Mouse (Mus musculus): Measurements from ENCODE around the gene 1700025F22Rik.
"Not testable (repeated sequence)": the region's sequence is repeated elsewhere in the genome, so short reads cannot be mapped to it uniquely, and the experiment has no call there.

The 1700025F22Rik gene

GRCm38 (mm10) chr19:11165172-11165571 is at the start of gene 1700025F22Rik:
Gene 1700025F22Rik, minus strand, starts transcription at chr19:11165320.
- no peak for DNase-seq (ENCODE audit: low read depth)

- no peak for DNase-seq (ENCODE audit: low read depth)
Measured at GRCm38 (mm10) chr19:11196546-11196945, 31.4 kb upstream of the 1700025F22Rik start, which contains the start of gene Ms4a13. Gene Ms4a13, minus strand, starts transcription at chr19:11196737.

GRCm38 (mm10) chr19:11192552-11192951 is 27.4 kb upstream of the 1700025F22Rik start:
- no peak for DNase-seq (ENCODE audit: low read depth)

DNA sequence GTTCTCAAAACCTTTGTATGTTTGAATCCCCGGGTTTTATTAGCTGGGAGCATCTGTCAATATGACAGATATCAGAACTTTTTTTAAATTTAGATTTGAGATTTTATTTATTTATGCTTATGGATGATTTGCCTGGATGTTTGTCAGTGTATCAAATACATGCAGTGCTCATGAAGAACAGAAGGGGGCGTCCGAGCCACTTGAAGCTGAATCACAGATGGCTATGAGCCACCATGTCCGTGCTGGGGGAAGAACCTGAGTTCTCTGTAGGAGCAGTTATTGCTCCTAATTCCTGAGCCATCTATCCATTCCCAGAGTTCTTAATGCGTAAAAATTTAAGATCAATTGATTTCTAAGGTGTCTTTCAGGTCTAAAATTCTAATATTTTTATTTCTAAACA is 19.0 kb upstream of the 1700025F22Rik start:
- no peak for DNase-seq (ENCODE audit: low read depth)

GRCm38 (mm10) chr19:11177464-11177863 is 12.3 kb upstream of the 1700025F22Rik start:
- DNase-seq (ENCODE audit: low read depth): no peak

GRCm38 (mm10) chr19:11157890-11158289 is 7.2 kb downstream of the 1700025F22Rik start:
- not testable (repeated sequence) for DNase-seq (ENCODE audit: low read depth)

DNA sequence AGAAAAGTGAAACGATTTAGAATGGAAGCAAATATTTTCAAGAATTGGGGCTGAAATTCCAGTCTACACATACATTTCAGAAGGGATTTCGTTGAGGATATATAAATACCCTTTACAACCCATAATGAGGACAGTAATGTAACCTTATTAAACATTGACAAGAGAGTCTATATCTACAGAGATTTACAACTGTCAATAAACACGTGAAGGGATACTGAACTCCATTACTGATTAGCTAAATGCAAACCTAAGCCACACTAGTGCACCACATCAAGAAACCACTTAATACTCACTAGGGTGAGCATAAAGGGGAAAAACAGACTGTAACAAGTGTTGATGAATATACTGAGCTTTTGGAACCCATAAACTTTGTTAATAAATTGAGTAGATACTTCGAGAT is 29.8 kb downstream of the 1700025F22Rik start:
- DNase-seq (ENCODE audit: low read depth): no peak

- DNase-seq (ENCODE audit: low read depth): no peak
Measured at GRCm38 (mm10) chr19:11134852-11135251, 30.3 kb downstream of the 1700025F22Rik start.

DNA sequence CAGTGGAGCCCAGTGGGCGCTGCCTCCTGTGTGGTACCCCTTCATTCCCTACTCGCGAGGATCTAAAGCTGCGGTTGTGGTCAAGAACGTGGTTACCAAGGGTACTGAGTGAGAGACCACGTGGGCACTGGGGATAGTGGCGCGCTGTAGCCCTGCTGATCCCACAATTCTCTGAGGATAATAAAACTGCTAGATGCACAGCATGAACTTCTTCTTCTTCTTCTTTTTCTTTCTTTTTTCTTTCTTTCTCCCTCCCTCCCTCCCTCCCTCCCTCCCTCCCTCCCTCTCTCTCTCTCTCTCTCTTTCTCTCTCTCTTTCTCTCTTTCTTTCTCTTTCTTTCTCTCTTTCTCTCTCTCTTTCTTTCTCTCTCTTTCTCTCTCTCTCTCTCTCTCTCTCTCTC is 34.3 kb downstream of the 1700025F22Rik start, which contains the start of gene 1700017D01Rik:
Gene 1700017D01Rik (minus strand): TSS at position 101 of the 400 bp plus-strand sequence.
- DNase-seq (ENCODE audit: low read depth): not testable (repeated sequence)

DNA sequence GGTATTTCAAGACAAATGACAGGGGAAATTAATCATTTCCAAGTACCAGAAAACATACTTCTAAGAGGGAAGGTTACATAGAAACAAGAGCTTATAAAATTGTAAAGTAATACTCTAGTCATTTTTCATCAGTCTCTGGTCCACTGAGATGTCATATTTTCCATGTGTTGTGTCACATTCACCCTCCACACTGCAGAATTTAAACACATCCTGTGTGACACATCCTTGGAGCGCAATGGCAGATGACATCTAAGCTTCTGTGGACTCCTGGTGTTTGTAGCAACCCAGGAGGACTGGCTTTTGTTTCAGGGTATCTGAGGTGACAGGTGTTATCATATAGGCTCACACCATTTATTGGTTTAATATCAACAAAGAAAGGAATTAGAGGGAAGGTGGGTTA is 35.4 kb downstream of the 1700025F22Rik start:
- no peak for DNase-seq (ENCODE audit: low read depth)

DNA sequence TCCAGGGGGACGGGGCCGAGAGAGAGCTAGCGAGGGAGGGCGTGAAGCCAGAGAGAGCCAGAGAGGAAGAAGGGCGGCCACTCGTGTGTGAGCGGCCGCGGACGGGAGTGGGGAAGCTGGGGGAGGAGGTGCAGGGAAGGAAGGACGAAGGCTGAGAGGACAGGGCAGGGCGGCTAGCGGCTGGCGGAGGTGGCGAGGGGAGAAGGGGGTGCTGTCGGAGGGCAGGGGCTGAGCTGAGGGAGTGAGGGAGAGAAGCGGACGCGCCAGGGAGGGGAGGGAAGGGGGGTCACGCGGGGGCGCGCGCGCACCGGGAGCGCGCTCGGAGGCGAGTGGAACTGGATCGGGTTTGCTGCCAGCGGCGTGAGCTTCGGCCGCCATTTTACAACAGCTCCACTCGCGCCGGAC is 44.1 kb downstream of the 1700025F22Rik start:
- DNase-seq (ENCODE audit: low read depth): not testable (repeated sequence)

- DNase-seq (ENCODE audit: low read depth): no peak
Measured at GRCm38 (mm10) chr19:11119338-11119737, 45.8 kb downstream of the 1700025F22Rik start.

- DNase-seq (ENCODE audit: low read depth): no peak
Measured at GRCm38 (mm10) chr19:11107746-11108145, 57.4 kb downstream of the 1700025F22Rik start.

GRCm38 (mm10) chr19:11101880-11102279 is 63.2 kb downstream of the 1700025F22Rik start:
- DNase-seq (ENCODE audit: low read depth): no peak

DNA sequence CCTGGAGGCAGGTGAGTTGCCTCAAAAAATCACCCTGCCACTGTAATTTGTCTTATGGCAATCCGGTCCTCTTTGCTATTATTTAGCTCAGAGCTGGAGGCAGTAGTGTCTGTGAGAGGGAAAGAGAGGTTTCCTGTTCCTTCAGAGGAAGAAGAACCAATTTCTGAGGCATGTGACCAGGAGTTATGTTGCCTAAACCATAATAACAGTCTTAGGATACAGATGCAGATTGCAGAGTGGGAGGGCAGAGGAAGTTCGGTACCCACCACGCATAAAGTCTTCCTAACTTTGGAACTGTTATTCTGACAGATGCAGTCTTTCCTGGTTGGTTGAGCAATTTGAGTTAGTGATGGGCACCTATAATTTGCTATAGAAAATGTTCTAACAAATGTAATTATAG is 66.7 kb downstream of the 1700025F22Rik start:
- DNase-seq (ENCODE audit: low read depth): no peak

- DNase-seq (ENCODE audit: low read depth): not testable (repeated sequence)
Measured at GRCm38 (mm10) chr19:11092131-11092530, 73.0 kb downstream of the 1700025F22Rik start.

All from fibroblast of lung, adult 2 months (primary cell).